Mouse (Mus musculus) olfactory bulb, adult 2 months (tissue): ENCODE results near the gene Adap1.

ENCODE experiments used
- CTCF ChIP-seq: fragments of 200-500 bp; IDR thresholded peaks from 2 replicates; pipeline ENCODE4 v1.5.1; 2012; ENCODE audit warnings: low read depth, mild to moderate bottlenecking, low read length, moderate library complexity; ENCODE audit not compliant: insufficient read depth
- POLR2A ChIP-seq: fragments of 200-500 bp; IDR thresholded peaks from 2 replicates; pipeline ENCODE4 v1.6.1; 2012; ENCODE audit warnings: mild to moderate bottlenecking, low read depth, low read length, moderate library complexity; ENCODE audit not compliant: insufficient read depth

DNA sequence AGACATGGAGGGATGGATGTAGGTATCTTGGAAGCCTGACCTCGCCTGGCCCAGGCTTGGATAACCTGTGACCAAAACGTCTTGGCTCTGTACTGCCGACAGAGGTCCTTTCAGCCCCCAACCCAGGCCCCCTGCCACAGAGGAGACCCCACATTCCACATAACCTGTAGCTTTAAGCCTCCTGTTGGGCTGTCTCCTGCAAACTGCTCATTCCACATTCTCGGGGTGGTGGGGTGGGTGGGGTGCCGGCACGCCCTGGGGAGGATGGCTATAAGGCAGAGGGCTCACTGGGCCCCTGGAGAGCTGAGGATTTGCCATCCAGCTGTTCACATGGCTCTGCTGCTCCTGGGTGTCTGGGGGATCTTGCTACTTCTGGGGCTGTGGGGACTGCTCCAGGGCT is 26.9 kb upstream of the Adap1 start, which contains the start of gene Cyp2w1:
- TF ChIP-seq POLR2A (no peak), CTCF (no peak)
